Comparison of ENCODE assay signal across 8 mouse cellular contexts in the genomic region with DNA sequence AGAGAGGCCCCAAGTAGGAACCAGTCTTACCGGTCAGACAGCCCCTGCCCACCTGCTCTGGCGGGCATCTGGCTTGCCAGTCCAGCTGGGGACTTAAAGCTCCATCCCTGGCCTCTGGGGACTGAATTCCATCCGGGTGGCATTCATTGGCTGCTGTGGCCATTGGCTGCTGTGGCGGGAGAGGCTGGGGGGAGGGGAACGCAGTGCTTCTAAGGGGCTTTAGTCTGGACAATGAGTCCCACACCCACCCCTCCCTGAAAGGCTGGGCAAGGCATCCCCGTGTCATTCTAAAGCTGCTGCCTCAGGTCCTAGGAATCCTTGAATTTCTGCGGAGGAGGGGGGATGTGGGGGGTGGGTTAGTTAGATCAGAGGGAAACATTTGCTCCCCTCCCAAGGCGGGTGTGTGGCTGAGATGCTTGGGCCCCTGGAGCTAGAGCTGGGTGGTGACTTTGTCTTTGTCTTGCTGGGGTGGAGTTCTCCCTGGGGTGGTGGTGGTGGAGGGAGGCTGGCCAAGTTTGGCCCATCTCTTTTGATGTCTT. TPM values are rescaled to one million over a fixed set of nuclear protein-coding genes. Genes with fewer than 3 reads are reported as not detected.
DNase-seq lines count a peak whose midpoint lies in the region; ATAC-seq lines count a peak whose summit lies in the region.

No protein-coding gene starts in this region.

- H3K4me2 ChIP-seq in embryonic facial prominence, embryonic 15.5 days (replicated peaks), result peak overlapping the region; percentile 90
- H3K4me2 ChIP-seq in intestine, embryonic 14.5 days (ENCODE audit: low read length), result peak overlapping the region; percentile 95
- peak overlapping the region; percentile 98 for H3K4me2 ChIP-seq in liver, embryonic 16.5 days (ENCODE audit: low read depth, low read length)

- 1% methylated on average over 8 of the region's 8 CpGs for WGBS in embryonic facial prominence, embryonic 15.5 days
- 2% methylated on average over 8 of the region's 8 CpGs for WGBS in intestine, embryonic 14.5 days
- WGBS in liver, embryonic 16.5 days (ENCODE audit: insufficient replicate concordance), result 4% methylated on average over 8 of the region's 8 CpGs

- H3K27me3 ChIP-seq in embryonic facial prominence, embryonic 15.5 days, result no peaks in the 10 kb centered on the region
- no peaks in the 10 kb centered on the region for H3K27me3 ChIP-seq in intestine, embryonic 14.5 days (replicated peaks; ENCODE audit: control insufficient read depth, insufficient read depth, low read length)
- no peaks in the 10 kb centered on the region for H3K27me3 ChIP-seq in liver, embryonic 16.5 days (ENCODE audit: control insufficient read depth, insufficient read depth, low read depth, low read length)

- intact Hi-C loops in gastrocnemius, postnatal 36 days (cut with DNase I), result no loop called here

- H3K27ac ChIP-seq in embryonic facial prominence, embryonic 15.5 days (replicated peaks), result peak overlapping the region; percentile 100
- H3K27ac ChIP-seq in intestine, embryonic 14.5 days (ENCODE audit: low read depth), result peak overlapping the region; percentile 100
- H3K27ac ChIP-seq in liver, embryonic 16.5 days (ENCODE audit: low read length), result peak overlapping the region; percentile 49

- no peaks in the 10 kb centered on the region for H3K9me3 ChIP-seq in embryonic facial prominence, embryonic 15.5 days (replicated peaks)
- H3K9me3 ChIP-seq in intestine, embryonic 14.5 days (ENCODE audit: control insufficient read depth, low read length), result no peaks in the 10 kb centered on the region
- no peaks in the 10 kb centered on the region for H3K9me3 ChIP-seq in liver, embryonic 16.5 days (replicated peaks; ENCODE audit: control insufficient read depth, low read length)

- DNase-seq in urinary bladder, postnatal 14 days (ENCODE audit: low spot score), result peak; percentile 81
- no peak for DNase-seq in urinary bladder, postnatal 10 days (ENCODE audit: low spot score)
- DNase-seq in intestine, embryonic 14.5 days (ENCODE audit: low spot score), result peak; percentile 74
- DNase-seq in retina, postnatal 1 day, result peak; percentile 92
- DNase-seq in gastrocnemius, postnatal 36 days, result no peak
- DNase-seq in layer of hippocampus, adult 9-10 months (ENCODE audit: low spot score), result no peak

- H3K4me1 ChIP-seq in embryonic facial prominence, embryonic 15.5 days, result peaks cover 62% of the 10 kb centered on the region
- peaks cover 26% of the 10 kb centered on the region for H3K4me1 ChIP-seq in intestine, embryonic 14.5 days (replicated peaks; ENCODE audit: control insufficient read depth, insufficient read depth, low read length)
- H3K4me1 ChIP-seq in liver, embryonic 16.5 days (ENCODE audit: control insufficient read depth, low read depth, low read length), result peaks cover 49% of the 10 kb centered on the region

- H3K9ac ChIP-seq in embryonic facial prominence, embryonic 15.5 days, result peak overlapping the region; percentile 98
- H3K9ac ChIP-seq in intestine, embryonic 14.5 days (ENCODE audit: low read length), result peak overlapping the region; percentile 98
- peak overlapping the region; percentile 89 for H3K9ac ChIP-seq in liver, embryonic 16.5 days (ENCODE audit: low read depth, low read length)

- ATAC-seq in embryonic facial prominence, embryonic 15.5 days (ENCODE audit: insufficient number of reproducible peaks, low FRiP score, low TSS enrichment, low read depth), result no peak
- no peak for ATAC-seq in intestine, embryonic 14.5 days (replicated peaks; ENCODE audit: low FRiP score, low TSS enrichment, low read depth)
- ATAC-seq in liver, embryonic 16.5 days (ENCODE audit: low read depth), result no peak

- H3K36me3 ChIP-seq in embryonic facial prominence, embryonic 15.5 days, result peaks cover 42% of the 10 kb centered on the region
- H3K36me3 ChIP-seq in intestine, embryonic 14.5 days (ENCODE audit: control insufficient read depth, insufficient read depth, low read length), result peaks cover 46% of the 10 kb centered on the region
- H3K36me3 ChIP-seq in liver, embryonic 16.5 days (ENCODE audit: control insufficient read depth, insufficient read depth), result peaks cover 11% of the 10 kb centered on the region

- peak overlapping the region; percentile 84 for H3K4me3 ChIP-seq in embryonic facial prominence, embryonic 15.5 days (replicated peaks)
- H3K4me3 ChIP-seq in intestine, embryonic 14.5 days (ENCODE audit: low read depth, low read length), result peak overlapping the region; percentile 81
- H3K4me3 ChIP-seq in liver, embryonic 16.5 days (ENCODE audit: low read depth, low read length), result peak overlapping the region; percentile 84

RNA-seq across cellular contexts. Expression of a gene that starts 4.1 kb away (rescaled TPM):
- polyA plus RNA-seq in embryonic facial prominence, embryonic 15.5 days (2015; fragmentation: Nextera tagmentation; extraction: Ambion mirVana), result 43.4 and 46.3 TPM in 2 replicates
- polyA plus RNA-seq in intestine, embryonic 14.5 days (2014; fragmentation: Nextera tagmentation; extraction: Ambion mirVana), result 50.1 and 50.6 TPM in 2 replicates
- 8.7 and 9.2 TPM in 2 replicates for polyA plus RNA-seq in liver, embryonic 16.5 days (2015; fragmentation: Nextera tagmentation; extraction: Ambion mirVana)
- total RNA-seq in gastrocnemius, postnatal 36 days (2021), result 10 to 100 TPM in 1 of 2 experiments, 1 to 10 TPM in 1; 8.3 to 19.4 TPM

RNA-seq across cellular contexts. Expression of a gene that starts 26.6 kb away (rescaled TPM):
- polyA plus RNA-seq in embryonic facial prominence, embryonic 15.5 days (2015; fragmentation: Nextera tagmentation; extraction: Ambion mirVana), result 188 and 201 TPM in 2 replicates
- polyA plus RNA-seq in intestine, embryonic 14.5 days (2014; fragmentation: Nextera tagmentation; extraction: Ambion mirVana), result 221 and 234 TPM in 2 replicates
- polyA plus RNA-seq in liver, embryonic 16.5 days (2015; fragmentation: Nextera tagmentation; extraction: Ambion mirVana), result 91.6 and 103 TPM in 2 replicates
- 10 to 100 TPM; 36.4 to 45.4 TPM for total RNA-seq in gastrocnemius, postnatal 36 days (2021)

RNA-seq across cellular contexts. Expression of a gene that starts 37.4 kb away (rescaled TPM):
- polyA plus RNA-seq in embryonic facial prominence, embryonic 15.5 days (2015; fragmentation: Nextera tagmentation; extraction: Ambion mirVana), result 13.9 and 15.8 TPM in 2 replicates
- 9.9 and 14.1 TPM in 2 replicates for polyA plus RNA-seq in intestine, embryonic 14.5 days (2014; fragmentation: Nextera tagmentation; extraction: Ambion mirVana)
- 1.4 and 1.9 TPM in 2 replicates for polyA plus RNA-seq in liver, embryonic 16.5 days (2015; fragmentation: Nextera tagmentation; extraction: Ambion mirVana)
- total RNA-seq in gastrocnemius, postnatal 36 days (2021), result 10 to 100 TPM; 21.2 to 25.0 TPM

Comparison
In these comparisons a context has a peak if more than half of its experiments do, and no peak if none do; other contexts are left out.
1. DNase-seq: peak in urinary bladder, postnatal 14 days (single experiment), intestine, embryonic 14.5 days (single experiment) and retina, postnatal 1 day (single experiment); none in urinary bladder, postnatal 10 days (single experiment), gastrocnemius, postnatal 36 days (0 of 2) and layer of hippocampus, adult 9-10 months (single experiment).
2. H3K27ac ChIP-seq: peak in every context shown above with its lines; median percentile 100 in embryonic facial prominence, embryonic 15.5 days; 100 in intestine, embryonic 14.5 days; 49 in liver, embryonic 16.5 days.
3. Peak in every context shown above with its lines, with median percentiles within 50 percentile points of each other: H3K4me2 ChIP-seq, H3K4me3 ChIP-seq and H3K9ac ChIP-seq.